Mouse (Mus musculus) limb, embryonic 10.5 days (tissue): ENCODE data around the gene Rbms2. TPM values are rescaled to one million over a fixed set of nuclear protein-coding genes. Genes with fewer than 3 reads are reported as not detected.
A peak's percentile ranks its signal among the peaks of the same experiment; 100 is the strongest.
"Not testable (repeated sequence)": the region's sequence is repeated elsewhere in the genome, so short reads cannot be mapped to it uniquely, and the experiment has no call there.

Experiments
- DNase-seq: peaks from one replicate; pipeline ENCODE4 v3.0.0-alpha.2; 2017; ENCODE audit warnings: low spot score
- H3K27ac ChIP-seq: fragments of 300-500 bp; sonication (generic); 2 replicates; pipeline ENCODE4 v1.5.1; 2016; ENCODE audit warnings: mild to moderate bottlenecking
- H3K27me3 ChIP-seq: fragments of 300-500 bp; sonication (generic); 2 replicates; pipeline ENCODE4 v1.6.1; 2016; ENCODE audit warnings: low read depth, mild to moderate bottlenecking; ENCODE audit not compliant: poor library complexity, severe bottlenecking
- H3K36me3 ChIP-seq: fragments of 300-500 bp; sonication (generic); 2 replicates; pipeline ENCODE4 v1.6.1; 2016; ENCODE audit warnings: mild to moderate bottlenecking, moderate library complexity
- H3K4me1 ChIP-seq: fragments of 300-500 bp; sonication (generic); 2 replicates; pipeline ENCODE4 v1.6.1; 2016
- H3K4me3 ChIP-seq: fragments of 300-500 bp; sonication (generic); 2 replicates; pipeline ENCODE4 v1.5.1; 2016; ENCODE audit warnings: mild to moderate bottlenecking, moderate library complexity
- H3K9me3 ChIP-seq: fragments of 300-500 bp; sonication (generic); replicated peaks from 2 replicates; pipeline ENCODE4 v1.6.1; 2016; ENCODE audit warnings: mild to moderate bottlenecking
- WGBS: fragments of 180-500 bp; shearing (Covaris S2); methylation state at CpG from one replicate; pipeline ENCODE4 v1.1.7; 2016; 5-methylcytosine and 5-hydroxymethylcytosine counted together
- polyA plus RNA-seq: library from polyadenylated mRNA; unstranded; fragments of >200 nt; fragmentation: Nextera tagmentation; extraction: Ambion mirVana; gene quantifications from 2 replicates; pipeline ENCODE4 v1.2.1, GENCODE M21; 2016

The Rbms2 gene
- polyA plus RNA-seq, 1 experiment from 2014 or later, result 32.5 TPM

DNA sequence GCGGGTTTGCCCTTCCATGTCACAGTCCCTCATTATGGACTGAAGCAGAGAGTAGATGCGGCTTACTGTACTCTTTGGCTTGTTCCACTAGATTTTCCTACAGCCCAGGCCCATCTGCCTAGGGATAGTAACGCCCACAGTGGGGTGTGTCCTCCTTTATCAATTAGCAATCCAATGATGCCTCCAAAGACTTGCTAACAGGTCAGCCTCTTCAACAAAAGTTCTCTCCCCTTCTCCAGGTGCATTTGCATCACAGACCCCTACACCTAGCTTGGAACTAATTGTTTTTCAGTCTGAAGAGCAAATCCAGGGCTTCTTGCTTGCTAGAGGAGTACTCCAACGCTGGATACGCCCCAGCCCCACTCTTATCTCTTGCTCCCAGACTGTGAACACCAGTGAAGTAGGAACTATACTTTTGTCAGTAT is 7.1 kb upstream of the Rbms2 start:
- no peak overlapping the region for H3K27ac ChIP-seq
- no peak for DNase-seq
- WGBS, result 61% methylated on average over 5 of the region's 5 CpGs
- no peaks in the 10 kb centered on the region for H3K27me3 ChIP-seq
- no peaks in the 10 kb centered on the region for H3K36me3 ChIP-seq
- no peak overlapping the region for H3K4me3 ChIP-seq
- H3K4me1 ChIP-seq, result 0 out of 2 replicates have a peak, but pooled peaks cover 2% of the 10 kb centered on the region
- no peaks in the 10 kb centered on the region for H3K9me3 ChIP-seq

DNA sequence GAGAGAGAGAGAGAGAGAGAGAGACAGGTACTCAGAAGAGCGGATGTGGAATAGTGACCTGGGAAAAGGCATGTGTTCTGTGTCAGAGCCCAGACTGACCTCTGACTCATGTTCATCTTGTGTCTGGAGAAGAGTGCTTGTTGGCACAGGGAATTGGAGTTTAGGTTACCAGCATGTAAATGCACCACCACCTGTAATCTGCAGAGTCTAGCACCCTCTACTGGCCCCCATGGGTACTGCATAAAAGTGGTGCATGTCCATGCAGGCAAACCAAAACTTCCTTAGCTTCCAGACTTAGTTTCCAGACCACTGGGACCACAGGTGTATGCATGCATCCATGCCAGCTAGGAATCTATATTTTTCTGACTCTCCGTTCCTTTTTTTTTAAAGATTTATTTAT is 5.9 kb upstream of the Rbms2 start:
- no peaks in the 10 kb centered on the region for H3K9me3 ChIP-seq
- 63% methylated on average over 2 of the region's 2 CpGs for WGBS
- H3K36me3 ChIP-seq, result no peaks in the 10 kb centered on the region

DNA sequence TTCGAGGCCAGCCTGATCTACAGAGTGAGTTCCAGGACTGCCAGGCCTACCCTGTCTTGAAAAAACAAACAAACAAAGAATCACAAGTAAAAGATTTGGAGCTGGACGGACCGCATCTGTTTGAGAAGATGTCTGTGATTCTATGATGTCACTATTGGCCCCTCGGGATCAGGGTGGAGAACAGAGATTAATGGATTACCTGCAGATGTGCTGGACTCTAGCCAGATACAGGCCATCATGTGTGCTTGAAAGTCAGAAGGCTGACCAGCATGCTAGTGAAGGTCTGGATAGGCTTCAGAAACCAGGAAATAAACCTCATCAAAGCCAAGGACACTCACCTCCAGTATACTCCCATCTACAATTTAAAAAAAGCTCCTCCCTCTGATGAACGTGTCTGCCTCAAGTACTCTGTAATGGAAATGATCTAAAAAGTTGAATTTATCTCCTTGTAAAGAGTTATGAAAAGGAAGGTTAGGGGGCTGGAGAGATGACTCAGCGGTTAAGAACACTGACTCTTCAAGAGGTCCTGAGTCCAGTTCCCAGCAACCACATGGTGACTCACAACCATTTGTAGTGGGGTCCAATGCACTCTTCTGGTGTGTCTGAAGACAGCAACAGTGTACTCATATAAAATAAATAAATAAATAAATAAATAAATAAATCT is 5.3 kb upstream of the Rbms2 start:
- no peak overlapping the region for H3K27ac ChIP-seq
- no peaks in the 10 kb centered on the region for H3K27me3 ChIP-seq
- H3K9me3 ChIP-seq, result no peaks in the 10 kb centered on the region
- H3K4me1 ChIP-seq, result peaks cover 3% of the 10 kb centered on the region
- no peak overlapping the region for H3K4me3 ChIP-seq
- no peak for DNase-seq
- no peaks in the 10 kb centered on the region for H3K36me3 ChIP-seq
- WGBS, result 83% methylated on average over 6 of the region's 6 CpGs

More for the DNA sequence above, 5.9 kb upstream of the Rbms2 start:
- Histone ChIP-seq H3K4me3 (no peak overlapping the region), H3K27me3 (no peaks in the 10 kb centered on the region), H3K27ac (no peak overlapping the region), H3K4me1 (0 out of 2 replicates have a peak, but pooled peaks cover 2% of the 10 kb centered on the region)
- DNase-seq, result peak; percentile 94

DNA sequence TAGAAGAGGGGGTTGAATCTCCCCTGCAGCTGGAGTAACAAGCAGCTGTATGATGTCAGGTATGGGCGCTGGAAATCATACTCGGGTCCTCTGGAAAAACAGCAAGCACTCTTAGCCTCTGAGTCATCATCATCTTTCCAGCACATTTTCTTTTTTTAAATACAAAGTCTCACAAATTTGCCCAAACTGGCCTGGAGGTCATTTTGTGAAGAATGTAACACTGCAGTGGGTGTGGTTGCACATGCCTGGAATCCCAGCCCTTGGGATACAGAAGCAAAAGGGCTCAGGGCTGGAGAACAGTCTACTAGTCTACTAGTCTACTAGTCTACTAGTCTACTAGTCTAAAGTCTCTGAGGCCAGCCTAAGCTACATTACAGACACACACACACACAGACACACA is 4.2 kb upstream of the Rbms2 start:
- Histone ChIP-seq H3K27me3 (no peaks in the 10 kb centered on the region), H3K9me3 (no peaks in the 10 kb centered on the region), H3K27ac (no peak overlapping the region), H3K4me1 (peaks cover 14% of the 10 kb centered on the region), H3K4me3 (no peak overlapping the region), H3K36me3 (no peaks in the 10 kb centered on the region)
- 94% methylated on average over 2 of the region's 2 CpGs for WGBS
- DNase-seq, result no peak

DNA sequence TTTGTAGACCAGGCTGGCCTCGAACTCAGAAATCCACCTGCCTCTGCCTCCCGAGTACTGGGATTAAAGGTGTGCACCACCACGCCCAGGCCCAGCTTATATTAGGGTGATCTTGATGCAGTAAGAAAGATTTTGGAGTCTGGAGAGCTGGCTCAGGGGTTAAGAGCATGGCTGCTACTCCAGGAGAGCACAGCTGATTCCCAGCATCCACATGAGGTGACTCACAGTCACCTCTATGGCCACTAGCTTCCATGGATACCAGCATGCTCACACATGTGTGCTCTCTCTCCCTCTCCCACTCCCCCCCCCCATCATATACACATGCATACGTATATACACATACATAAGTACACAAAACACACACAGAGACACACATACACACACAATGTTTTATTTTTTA is 2.8 kb downstream of the Rbms2 start:
- H3K4me1 ChIP-seq, result peaks cover 35% of the 10 kb centered on the region
- no peaks in the 10 kb centered on the region for H3K9me3 ChIP-seq
- H3K27ac ChIP-seq, result no peak overlapping the region
- DNase-seq, result no peak
- 84% methylated on average over 4 of the region's 4 CpGs for WGBS
- no peak overlapping the region for H3K4me3 ChIP-seq
- H3K36me3 ChIP-seq, result 0 out of 2 replicates have a peak, but pooled peaks cover under 1% of the 10 kb centered on the region
- H3K27me3 ChIP-seq, result no peaks in the 10 kb centered on the region

DNA sequence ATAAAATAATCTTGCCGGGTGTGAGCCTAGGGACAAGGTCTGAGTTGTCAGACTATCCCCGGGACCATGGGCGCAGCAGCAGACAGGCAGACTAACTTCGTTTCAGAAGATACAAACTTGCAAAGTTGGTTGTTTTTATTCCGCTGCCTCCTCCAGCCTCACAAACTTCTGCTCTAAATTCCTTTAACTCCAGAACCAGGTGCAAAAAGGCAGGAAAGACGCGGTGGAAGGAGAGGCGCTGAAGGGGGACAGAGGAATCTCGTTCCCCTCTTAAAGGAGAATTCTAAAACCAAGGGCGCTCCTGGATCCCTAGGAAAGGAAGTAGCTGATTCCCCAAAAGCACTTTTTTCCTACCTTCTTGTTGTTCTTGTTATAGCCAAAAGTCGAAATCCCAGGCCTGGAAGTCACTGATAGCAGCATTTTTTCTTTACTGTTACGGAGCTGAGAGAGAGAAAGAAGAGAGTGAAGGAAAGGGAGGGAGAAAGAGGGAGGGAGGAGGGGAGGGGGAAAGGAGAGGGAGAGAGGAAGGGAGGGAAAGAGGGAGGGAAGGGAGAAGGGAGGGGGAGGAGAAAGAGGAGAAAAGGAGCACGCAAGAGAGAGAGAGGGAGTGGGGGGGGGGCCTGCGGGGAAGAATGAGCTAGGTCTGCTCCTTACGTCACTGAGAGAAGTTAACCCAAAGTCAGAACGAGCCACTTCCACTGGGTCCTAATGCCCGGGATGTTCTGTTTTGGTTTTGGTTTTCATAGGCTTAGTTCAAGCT is 3.9 kb downstream of the Rbms2 start:
- Histone ChIP-seq H3K36me3 (0 out of 2 replicates have a peak, but pooled peaks cover 3% of the 10 kb centered on the region), H3K27ac (peak overlapping the region; percentile 88), H3K27me3 (no peaks in the 10 kb centered on the region), H3K4me1 (peaks cover 35% of the 10 kb centered on the region), H3K4me3 (peak overlapping the region; percentile 65), H3K9me3 (no peaks in the 10 kb centered on the region)
- under 1% methylated on average over 17 of the region's 17 CpGs for WGBS
- peak; percentile 86 for DNase-seq

DNA sequence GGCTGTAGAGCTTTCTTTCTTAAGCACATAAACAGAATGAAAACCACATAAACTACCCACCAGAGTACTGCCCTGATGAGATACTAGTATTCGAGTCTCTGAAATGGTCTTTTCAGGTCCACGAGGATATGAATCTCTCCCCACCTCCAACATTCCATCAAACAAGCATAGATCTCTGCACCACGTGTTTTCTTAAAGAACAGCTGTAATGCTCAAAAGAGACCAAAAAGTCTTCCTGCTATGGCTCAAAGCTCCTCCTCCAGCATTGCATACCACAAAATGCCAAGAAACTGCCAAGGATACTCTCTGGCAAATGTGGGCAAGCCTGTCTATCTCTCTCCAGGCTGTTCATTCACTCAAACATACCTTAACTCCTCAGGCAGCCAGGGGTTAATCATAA is 4.8 kb downstream of the Rbms2 start:
- Histone ChIP-seq H3K4me3 (peak overlapping the region; percentile 65), H3K27ac (peak overlapping the region; percentile 88), H3K4me1 (peaks cover 33% of the 10 kb centered on the region), H3K9me3 (no peaks in the 10 kb centered on the region), H3K27me3 (no peaks in the 10 kb centered on the region), H3K36me3 (0 out of 2 replicates have a peak, but pooled peaks cover 3% of the 10 kb centered on the region)
- WGBS, result 37% methylated on average over 3 of the region's 3 CpGs
- no peak for DNase-seq

DNA sequence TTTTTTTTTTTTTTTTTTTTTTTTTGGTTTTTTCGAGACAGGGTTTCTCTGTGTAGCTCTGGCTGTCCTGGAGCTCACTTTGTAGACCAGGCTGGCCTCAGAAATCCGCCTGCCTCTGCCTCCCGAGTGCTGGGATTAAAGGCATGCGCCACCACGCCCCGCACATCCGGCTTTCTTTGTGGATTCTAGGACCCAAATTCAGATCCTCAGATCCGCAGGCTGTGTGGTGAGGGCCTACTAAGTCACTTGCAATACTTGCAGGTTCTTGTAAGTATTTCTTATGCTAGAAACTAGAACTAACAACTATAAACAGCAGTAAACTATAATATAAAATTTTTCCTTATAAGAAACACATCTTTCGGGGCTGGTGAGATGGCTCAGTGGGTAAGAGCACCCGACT is 8.7 kb downstream of the Rbms2 start:
- peaks cover 18% of the 10 kb centered on the region for H3K4me1 ChIP-seq
- DNase-seq, H3K27me3 ChIP-seq, H3K9me3 ChIP-seq, H3K4me3 ChIP-seq, H3K27ac ChIP-seq: not testable (repeated sequence)
- 97% methylated on average over 10 of the region's 10 CpGs for WGBS
- peaks cover 14% of the 10 kb centered on the region for H3K36me3 ChIP-seq

DNA sequence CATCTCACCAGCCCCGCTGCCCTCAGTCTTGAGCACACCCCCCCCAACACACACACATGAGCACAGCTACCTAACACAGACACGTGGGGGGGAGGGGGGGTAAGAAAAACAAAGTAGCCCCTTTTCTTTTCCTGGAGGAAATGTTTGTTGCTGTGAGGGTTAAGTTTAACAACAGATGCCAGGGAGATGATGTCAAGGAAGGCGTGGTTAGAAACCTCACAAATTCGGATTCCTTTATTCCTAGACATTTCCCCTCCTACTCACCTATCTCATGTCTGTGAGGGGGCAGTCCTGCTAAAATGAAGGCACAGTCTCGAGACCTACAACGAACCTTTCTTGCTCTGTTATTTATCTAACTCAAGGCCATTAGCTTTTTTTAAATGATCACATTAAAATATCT is 13.0 kb downstream of the Rbms2 start:
- no peaks in the 10 kb centered on the region for H3K4me1 ChIP-seq
- H3K4me3 ChIP-seq, result no peak overlapping the region
- H3K27ac ChIP-seq, result no peak overlapping the region
- DNase-seq, result no peak
- H3K27me3 ChIP-seq, result no peaks in the 10 kb centered on the region
- no peaks in the 10 kb centered on the region for H3K9me3 ChIP-seq
- 62% methylated on average over 6 of the region's 6 CpGs for WGBS
- H3K36me3 ChIP-seq, result peaks cover 30% of the 10 kb centered on the region

DNA sequence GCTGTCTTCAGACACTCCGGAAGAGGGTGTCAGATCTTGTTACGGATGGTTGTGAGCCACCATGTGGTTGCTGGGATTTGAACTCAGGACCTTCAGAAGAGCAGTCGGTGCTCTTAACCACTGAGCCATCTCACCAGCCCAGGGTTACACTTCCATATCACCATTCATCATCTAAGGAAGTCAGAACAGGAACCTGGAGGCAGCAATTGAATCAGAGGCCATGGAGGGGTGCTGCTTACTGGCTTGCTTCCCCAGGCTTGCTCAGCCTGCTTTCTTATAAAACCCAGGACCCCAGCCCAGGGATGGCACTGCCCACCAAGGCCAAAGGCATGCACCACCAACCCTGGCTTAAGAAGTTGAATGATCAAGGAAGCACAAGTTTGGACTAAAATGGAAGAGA is 14.4 kb downstream of the Rbms2 start:
- WGBS, result 98% methylated on average over 3 of the region's 3 CpGs
- H3K4me1 ChIP-seq, DNase-seq, H3K4me3 ChIP-seq, H3K9me3 ChIP-seq, H3K27ac ChIP-seq, H3K27me3 ChIP-seq: not testable (repeated sequence)
- H3K36me3 ChIP-seq, result peaks cover 36% of the 10 kb centered on the region

DNA sequence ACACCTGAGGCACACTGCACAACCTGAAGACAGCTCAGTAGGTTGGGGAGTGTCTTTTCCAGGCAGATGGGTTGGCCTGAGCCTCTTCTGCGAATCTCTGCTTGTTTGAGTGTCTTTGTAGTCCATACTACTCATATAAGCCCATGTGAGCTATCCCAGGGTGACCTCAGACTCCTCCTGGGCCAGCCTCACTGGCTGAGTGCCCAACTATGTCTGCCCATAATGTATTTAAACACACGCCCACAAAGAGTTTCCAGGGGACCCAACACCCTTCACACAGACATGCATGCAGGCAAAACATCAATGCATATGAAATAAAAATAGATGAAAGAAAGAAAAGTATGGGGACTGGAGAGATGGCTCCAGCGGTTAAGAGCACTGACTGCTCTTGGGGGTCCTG is 26.1 kb downstream of the Rbms2 start:
- no peak overlapping the region for H3K27ac ChIP-seq
- WGBS, result 90% methylated on average over 3 of the region's 3 CpGs

DNA sequence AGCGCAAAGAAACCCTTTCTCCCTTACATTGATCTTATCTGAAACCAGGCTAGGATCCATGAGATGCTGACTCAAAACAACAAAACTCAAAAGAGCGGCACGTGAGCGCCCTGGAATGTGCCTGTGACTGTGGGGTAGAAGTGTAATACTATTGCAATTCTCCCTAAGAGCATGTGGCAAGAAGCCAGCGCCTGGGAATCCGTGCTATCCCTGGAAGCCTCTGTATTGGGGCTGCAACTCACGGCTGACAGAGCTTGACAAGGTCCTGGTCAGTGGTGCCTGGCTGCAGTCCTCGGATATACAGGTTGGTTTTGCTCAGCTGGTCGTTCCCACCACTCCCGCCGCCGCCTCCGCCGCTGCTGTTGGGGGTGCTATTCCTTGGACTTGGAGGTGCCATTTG is 29.2 kb downstream of the Rbms2 start:
- no peaks in the 10 kb centered on the region for H3K9me3 ChIP-seq
- 83% methylated on average over 14 of the region's 14 CpGs for WGBS
- no peak overlapping the region for H3K27ac ChIP-seq
- DNase-seq, result no peak
- no peaks in the 10 kb centered on the region for H3K27me3 ChIP-seq
- peaks cover 12% of the 10 kb centered on the region for H3K4me1 ChIP-seq
- H3K36me3 ChIP-seq, result peaks cover 36% of the 10 kb centered on the region
- no peak overlapping the region for H3K4me3 ChIP-seq

More for the DNA sequence above, 26.1 kb downstream of the Rbms2 start:
- H3K27me3 ChIP-seq, result no peaks in the 10 kb centered on the region
- no peak overlapping the region for H3K4me3 ChIP-seq
- peaks cover 13% of the 10 kb centered on the region for H3K36me3 ChIP-seq
- DNase-seq, result no peak
- no peaks in the 10 kb centered on the region for H3K9me3 ChIP-seq
- H3K4me1 ChIP-seq, result peaks cover 12% of the 10 kb centered on the region

DNA sequence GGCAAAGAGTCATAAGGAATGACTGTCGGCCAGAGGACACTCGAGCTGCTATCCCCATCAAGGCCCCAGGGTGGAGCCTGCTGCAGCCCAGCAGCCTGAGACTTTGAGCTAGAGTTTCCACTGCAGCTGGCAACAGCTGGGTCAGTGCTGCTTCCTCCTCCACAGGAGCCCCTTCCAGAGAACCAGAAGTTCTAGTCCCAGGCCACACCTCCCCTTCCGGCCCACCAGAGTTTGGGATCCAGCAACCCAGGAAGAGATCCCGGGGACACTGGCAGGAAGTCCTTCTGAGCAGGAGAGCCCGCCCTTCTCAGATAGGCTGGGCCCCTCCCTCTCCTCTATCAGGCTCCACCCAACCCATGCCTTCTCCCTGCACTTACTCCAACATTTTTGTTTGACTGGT is 30.5 kb downstream of the Rbms2 start:
- Histone ChIP-seq H3K4me1 (peaks cover 12% of the 10 kb centered on the region), H3K4me3 (peak overlapping the region; percentile 26; the same call in 1 of the 2 replicates), H3K27me3 (no peaks in the 10 kb centered on the region), H3K36me3 (peaks cover 49% of the 10 kb centered on the region), H3K9me3 (no peaks in the 10 kb centered on the region), H3K27ac (peak overlapping the region; percentile 74)
- 2% methylated on average over 5 of the region's 5 CpGs for WGBS
- peak; percentile 71 for DNase-seq
